Mouse (Mus musculus): ENCODE results near the gene Ino80b.

Gene Ino80b

DNA sequence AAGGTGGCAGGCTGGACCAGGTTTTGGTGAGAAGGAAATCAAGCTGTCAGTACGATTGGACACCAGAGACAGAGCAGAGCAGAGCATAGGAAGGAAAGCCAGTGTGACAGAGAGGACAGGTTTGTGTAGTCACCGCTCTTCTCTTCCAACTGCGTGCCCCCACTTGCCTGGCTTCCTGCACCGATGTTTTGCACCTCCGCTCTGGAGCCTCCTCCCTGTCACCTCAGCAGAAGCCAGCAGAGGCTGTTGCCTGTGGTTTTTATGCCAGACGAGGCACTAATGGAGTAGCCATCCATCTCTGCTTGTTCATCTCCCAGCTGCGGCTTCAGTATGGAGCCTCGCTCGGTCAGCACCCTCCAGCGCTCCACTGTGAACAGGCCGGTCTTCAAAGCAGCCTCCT, 17.7 kb upstream of the Ino80b start:
- intact Hi-C loops (cut with DNase I), result no loop called here

DNA sequence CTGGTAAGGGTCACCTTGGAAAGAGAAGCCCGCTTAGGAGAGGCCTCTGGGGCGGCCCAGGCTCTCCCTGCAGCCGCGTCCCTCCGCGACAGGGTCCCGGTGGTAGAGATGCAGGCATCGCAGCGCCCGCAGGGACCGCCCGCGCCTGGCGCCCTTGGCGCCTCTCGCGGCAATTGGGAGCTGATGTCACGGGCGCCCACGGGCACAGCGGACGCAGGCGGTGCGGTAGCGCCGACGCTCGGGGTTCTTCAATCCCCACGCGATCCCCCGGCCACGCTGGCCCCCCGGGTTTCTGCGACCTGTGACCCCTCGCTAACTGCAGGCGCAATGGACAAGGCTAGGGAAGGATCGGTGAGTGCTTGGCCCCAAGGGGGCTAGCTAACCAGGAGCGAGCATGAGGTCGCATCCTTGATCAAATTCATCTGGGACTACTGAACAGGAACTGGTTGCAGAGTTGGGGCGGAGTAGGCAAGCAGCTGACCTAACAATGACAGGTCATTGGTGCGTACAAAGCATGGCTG, 17.0 kb upstream of the Ino80b start:
- intact Hi-C loops (cut with DNase I), result no loop called here

DNA sequence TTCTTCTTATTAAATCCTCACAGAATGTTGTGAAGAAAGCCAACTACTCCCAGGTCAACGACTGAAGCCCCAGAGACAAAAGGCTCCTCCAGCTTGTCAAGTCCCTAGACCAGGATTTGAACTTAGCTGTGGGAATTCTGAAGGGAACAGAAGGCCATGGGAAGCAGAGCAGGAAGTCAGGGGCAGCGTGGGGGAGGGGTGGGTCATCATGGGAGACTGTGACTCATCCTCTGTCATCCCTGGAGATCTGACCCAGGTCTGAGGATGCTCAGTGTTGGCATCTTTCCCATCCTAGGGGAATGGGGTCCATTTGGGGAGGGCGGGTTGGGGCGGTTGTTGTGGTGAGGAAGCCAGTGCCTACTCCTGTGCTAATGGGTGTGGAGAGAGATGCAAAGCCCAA, 16.4 kb upstream of the Ino80b start:
- intact Hi-C loops (cut with DNase I), result no loop called here

DNA sequence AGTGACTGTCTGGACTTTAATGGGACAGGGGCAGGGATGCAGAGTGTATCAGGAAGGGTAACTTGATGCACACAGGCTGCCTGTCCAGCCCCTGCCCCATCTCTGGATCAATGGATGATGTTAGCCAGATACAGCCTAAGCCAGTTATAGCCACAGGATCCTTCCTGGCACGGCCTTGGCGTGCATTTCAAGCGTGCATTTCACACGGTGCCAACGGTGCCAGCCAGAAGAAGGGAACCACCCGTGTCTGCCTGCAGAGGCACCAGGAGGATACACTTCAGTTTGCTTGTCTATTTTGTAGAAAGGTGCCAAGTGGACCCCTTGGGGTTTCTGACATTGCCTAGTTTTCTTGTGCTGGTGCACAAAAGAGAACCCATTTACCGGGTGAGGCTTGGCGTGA, 14.8 kb upstream of the Ino80b start:
- intact Hi-C loops (cut with DNase I), result no loop called here

DNA sequence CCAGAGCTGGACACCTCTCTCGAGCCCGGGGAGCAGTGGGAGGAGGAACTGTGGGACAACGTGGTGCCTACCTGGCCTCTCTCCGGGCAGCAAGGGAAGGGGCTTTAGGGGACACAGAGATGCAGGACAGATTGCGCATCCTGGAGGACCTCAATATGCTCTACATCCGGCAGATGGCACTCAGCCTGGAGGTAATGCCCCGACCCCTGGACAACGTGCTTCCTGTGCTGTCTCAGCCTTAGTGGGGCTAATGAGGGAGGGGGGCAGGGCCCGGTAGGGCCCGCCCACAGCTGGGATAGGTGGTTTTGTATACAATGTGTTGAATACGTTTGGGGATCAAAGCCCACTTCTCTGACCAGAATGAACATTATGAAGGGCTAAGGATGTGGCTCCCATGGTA, 12.8 kb upstream of the Ino80b start:
- intact Hi-C loops (cut with DNase I), result no loop called here

DNA sequence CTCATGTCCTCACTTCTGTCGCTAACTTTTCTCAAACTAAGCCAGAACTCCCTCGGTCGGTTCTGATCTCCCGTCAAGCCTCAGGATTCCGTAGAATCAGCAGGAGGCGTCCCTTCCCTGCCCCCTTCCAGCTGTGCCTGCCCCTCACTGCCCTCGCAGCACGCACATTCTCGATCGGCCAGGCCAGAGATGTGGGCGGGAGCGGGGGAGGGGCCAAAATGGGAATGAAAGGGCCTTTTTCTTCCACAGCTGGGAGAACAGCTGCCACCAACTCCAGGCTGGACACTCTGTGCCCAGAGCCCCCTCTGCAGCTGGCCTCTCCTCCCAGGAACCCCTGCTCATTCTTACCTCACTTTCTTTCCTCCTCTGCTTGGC, 12.3 kb upstream of the Ino80b start:
- intact Hi-C loops (cut with DNase I), result no loop called here

DNA sequence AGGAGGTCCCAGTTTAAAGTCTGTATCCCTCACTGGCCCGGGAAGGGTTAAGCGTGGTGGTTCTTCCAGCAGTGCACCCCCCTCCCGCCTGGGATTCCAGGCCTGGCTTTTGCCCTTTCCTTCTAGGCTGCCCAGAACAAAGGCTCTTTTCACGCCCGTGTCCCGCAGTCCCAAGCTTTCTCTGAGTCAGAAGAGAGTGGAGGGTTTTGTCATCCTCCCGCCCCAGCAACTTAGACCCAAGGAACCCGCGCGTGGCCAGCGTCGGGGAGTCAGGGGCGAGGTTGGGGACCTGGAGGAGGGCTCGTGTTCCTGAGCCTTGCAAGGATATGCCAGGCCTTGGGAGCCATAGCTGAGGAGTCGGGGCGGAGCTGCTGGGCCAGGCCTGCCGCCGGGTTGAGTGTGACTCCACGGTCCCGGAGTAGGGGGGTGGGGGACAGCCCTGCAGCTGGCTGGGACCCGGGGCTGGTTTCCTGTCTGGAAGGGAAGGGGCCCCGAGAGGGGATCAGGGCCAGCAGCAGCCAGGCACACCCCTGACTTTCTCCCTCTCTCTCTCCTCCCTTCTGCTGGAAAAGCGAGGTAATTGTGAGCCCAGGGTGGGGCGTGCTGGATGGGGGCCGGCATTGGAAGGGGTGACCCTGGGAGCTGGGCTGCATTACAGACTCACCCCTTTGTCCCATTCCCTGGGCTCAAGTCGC, 11.8 kb upstream of the Ino80b start:
- intact Hi-C loops (cut with DNase I), result no loop called here

DNA sequence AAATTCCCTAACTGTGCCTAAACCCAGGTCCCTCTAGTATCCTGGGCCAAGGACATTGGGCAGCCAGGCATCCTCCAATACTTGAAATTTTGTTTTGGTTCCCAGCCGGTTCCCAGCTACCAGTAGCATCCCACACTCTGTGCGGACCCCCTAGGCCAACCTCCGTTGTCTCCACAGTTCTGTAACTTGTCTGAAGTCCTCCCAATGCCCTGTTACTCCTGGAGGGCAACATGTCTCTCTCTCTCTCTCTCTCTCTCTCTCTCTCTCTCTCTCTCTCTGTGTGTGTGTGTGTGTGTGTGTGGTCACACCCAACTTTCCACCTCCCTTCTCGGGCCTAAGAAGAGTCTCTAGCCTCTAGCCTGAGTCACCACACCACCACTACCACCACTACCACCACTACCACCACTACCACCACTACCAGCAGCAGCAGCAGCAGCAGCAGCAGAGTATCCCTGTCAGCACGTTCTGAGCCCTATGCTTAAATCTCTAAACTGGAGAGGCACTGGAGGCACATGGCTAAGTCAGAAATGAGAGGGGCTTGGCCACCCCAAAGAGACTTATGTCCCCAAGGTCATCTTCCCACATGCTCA, 11.2 kb upstream of the Ino80b start:
- intact Hi-C loops (cut with DNase I), result no loop called here

DNA sequence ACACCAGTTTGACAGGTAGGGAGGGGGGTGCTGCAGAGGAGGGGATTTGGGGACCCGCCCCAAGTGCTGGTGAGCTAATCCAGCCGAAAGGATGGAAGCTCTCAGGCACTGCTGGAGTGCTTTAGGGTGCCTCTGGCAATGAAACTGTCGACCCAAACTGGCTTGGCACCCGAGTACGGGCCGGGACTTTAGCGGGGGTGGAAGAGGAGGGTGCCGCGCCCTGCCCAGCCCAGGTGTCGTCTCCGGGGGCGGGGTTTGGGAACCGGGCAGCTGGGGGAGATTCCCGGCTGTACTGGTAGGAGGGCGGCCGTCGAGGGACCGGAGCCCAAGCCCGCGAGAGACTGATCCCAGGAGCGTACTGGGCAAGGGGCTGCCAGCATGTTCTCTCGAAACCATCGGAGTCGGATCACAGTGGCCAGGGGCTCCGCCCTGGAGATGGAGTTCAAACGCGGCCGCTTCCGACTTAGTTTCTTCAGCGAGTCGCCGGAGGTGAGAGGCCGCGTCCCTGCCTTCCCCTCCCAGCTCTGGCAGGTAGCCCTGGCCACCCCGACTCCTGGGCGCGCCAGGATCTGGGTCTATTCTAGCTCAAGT, 10.4 kb upstream of the Ino80b start:
- intact Hi-C loops (cut with DNase I), result no loop called here

DNA sequence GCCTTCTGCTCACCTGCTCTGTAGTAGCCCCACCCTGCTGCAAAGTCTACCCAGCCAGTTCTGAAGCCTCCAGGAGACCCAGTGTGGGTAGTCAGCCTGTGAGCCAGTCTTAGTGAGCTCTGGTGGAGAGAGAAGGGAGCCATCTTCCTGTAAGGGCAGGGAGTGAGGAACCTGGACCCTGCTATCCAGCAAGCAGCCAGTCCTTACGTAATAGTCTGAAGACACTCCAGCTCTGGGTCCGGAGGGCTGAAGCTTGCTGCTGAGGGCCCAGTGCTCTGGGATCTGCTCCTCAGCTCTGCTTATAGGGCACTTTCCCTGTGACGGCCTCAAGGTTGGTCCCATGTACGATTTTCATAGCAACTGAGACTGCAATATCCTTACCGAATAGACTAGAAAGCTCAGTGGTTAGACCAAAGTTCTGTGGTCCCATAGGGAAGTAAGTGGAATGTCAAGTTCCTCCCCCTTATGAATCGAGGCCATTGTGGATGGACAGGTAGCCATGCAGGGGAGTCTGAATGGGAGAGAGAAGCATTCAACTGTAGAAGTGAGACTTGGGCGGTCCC, 9.8 kb upstream of the Ino80b start, which contains the start of gene Rtkn:
Gene Rtkn (plus strand): TSS at position 513 of the 563 bp plus-strand sequence.
- intact Hi-C loops (cut with DNase I), result no loop called here

DNA sequence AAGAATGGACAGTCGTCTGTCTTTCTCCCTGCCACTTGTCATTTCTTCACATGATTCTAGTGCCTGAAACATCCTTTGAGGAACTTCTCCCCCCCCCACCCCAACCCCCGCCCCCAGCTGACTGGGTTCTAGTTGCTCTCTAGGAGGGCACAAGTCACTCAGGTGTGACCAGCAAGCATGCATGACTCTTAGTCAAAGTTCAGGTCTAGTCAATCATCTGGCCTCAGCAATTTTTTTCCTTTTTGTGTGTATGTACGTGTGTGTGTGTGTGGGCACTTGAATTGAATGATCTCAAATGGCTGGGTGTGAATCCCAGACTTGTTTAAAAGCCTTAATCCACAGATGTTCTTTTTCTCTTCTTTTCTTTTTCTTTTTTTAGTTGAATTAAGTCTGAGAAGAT, 9.0 kb upstream of the Ino80b start:
- intact Hi-C loops (cut with DNase I), result no loop called here

DNA sequence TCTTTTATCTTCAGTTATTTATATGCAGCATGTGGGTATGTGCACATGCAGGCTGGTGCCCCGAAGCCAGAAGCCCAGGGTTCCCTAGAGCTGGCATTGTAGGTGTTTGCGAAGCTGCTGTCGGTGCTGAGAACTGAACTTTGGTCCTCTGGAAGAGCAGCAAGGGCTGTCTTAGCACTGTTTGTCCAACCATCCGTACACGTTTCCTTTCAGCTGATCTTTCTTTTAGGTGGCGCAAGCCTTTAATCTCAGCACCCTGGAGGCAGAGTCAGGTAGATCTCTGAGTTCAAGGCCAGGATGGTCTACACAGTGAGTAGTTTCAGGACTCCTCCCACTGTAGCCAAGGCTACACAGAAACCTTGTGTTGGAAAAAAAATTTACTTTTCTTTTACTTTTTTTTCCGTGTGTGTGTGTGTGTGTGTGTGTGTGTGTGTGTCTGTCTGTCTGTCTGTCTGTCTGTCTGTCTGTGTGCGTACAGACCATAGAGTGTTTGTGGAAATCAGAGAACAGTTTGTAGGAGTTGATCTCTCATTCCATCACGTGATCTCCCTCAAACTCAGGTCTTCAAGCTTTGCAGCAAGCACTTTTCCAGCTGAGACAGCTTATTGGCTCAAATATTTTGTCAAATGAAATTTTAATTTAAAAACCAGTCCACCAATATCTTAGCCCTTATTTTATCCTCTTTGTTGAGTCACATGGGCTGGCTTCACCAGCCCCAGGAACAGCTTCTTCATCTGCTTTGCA, 7.1 kb upstream of the Ino80b start:
- intact Hi-C loops (cut with DNase I), result no loop called here

DNA sequence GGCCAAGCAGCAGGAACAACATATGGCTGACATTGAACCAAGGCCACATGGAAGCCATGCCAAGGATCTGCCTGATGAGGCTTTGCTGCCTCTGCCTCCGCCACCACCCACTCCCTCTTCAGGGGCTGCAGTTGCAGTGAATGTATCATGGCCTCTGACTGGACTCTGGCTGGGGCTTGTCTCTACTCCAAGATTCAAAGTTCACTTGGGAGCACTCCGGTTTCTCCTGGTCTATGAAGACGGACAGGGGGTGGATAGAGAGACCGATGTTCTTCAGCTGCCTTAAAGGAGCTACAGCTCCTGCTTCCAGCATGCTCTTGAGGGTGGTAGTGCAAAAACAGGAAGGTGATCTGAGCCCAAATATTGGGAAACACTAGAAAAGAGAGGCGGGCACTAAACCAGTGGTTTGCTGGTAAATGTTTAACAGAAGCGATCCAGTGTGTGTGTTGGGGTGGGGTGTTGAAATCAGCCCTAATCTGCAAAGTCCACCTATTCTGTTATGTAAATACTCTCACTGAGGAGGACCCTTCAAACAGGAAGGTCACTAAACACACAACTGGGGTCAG, 6.3 kb upstream of the Ino80b start:
- intact Hi-C loops (cut with DNase I), result no loop called here

DNA sequence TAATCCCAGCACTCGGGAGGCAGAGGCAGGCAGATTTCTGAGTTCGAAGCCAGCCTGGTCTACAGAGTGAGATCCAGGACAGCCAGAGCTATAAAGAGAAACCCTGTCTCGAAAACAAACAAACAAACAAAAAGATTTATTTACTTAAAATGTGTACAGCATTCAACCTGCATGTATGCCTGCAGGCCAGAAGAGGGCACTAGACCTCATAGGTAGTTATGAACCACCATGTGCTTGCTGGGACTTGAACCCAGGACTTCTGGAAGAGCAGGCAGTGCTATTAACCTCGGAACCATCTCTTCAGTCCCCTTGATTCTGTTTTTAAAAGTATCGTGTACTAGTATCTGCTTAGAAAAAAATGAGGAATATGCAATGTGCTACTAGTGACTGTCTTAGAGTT, 2.2 kb upstream of the Ino80b start:
- intact Hi-C loops (cut with DNase I), result no loop called here

DNA sequence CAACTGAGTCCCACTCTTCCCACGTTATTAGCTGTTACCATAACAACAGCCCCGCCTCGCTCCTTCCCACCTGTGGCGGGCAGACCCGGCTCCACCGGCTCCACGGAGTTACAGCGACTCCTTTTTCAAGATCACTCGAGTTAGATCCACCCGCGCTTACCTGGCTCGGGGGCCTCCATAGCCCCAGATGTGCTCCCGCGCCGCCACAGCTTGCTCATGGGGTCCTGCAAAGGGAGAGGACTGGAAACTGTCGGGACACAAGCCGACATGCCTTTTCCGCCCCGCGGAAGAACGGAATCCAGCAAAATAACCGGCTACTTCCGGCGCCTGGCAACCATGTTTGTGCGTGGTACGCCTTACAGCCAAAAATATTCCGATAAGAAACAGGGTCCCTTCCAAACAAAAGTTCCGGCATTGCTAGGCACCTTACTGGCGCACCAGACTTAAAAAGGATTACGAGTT, 349 bp downstream of the Ino80b start:
- intact Hi-C loops (cut with DNase I), result loop anchor here (5.0 kb wide), 1 partner anchor 32 kb away; the partner anchor contains the start of genes 1700003E16Rik and Wdr54

DNA sequence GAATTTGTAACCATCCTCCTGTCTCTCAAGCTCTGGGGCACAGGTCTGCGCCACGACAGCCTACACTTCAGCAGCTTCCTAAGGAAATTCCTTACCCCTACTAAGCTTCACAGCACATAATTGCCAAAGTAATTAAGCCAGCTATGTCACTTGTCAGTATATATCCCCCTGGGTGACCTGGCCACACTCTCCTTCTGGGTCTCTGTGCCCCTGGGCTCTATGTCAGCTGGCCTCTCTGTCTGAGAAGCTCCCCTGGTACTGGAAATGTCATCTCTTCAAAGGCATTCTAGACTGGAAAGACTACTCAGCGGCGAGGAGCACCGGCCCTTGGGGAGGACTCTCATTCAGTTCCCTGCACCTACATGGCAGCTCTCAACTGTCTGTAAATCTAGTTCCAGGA, 2.3 kb downstream of the Ino80b start:
- intact Hi-C loops (cut with DNase I), result loop anchor here (5.0 kb wide), 1 partner anchor 34 kb away; the partner anchor contains the start of genes 1700003E16Rik and Wdr54

DNA sequence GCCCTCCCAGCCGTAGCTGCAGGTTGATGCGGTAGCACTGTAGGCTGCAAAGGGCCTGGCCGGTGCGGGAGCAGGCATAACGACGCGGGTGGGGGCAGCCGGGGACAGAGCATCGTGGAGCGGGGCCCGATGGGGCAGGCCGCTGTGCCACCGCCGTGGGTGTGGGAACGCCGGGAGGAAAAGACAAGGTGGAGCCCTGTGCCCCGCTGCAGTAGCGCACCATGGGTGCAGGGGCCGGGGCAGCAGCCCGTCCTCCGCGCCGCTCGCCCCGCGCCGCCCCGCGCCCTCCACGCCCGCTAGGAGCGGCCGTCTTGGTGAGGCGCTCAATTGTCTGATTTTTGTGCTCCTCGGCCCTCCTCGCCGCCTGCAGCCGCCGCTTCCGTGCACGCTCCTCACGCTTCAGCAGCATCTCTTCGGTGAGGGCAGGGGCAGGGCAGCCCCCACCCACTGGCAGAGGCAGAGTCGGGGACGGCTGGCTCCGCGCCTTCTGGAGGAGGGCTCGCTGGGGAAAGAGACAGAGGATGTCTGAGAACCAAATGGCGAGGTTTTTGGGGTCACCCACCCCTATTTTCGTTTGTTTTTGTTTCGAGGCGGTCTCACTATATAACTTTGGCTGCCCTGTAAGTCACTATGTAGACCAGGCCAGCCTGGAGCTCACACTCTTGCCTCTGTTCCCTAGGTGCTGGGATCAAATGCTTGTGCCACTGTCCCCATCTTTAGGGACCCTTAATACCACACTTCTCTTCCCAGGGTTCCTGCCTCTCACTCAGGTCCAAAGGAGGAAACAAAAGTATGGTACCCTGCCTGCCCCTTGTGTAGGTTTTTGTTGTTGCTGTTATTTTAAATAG, 3.1 kb downstream of the Ino80b start:
- intact Hi-C loops (cut with DNase I), result loop anchor here (5.0 kb wide), 1 partner anchor 35 kb away; the partner anchor contains the start of genes 1700003E16Rik and Wdr54

DNA sequence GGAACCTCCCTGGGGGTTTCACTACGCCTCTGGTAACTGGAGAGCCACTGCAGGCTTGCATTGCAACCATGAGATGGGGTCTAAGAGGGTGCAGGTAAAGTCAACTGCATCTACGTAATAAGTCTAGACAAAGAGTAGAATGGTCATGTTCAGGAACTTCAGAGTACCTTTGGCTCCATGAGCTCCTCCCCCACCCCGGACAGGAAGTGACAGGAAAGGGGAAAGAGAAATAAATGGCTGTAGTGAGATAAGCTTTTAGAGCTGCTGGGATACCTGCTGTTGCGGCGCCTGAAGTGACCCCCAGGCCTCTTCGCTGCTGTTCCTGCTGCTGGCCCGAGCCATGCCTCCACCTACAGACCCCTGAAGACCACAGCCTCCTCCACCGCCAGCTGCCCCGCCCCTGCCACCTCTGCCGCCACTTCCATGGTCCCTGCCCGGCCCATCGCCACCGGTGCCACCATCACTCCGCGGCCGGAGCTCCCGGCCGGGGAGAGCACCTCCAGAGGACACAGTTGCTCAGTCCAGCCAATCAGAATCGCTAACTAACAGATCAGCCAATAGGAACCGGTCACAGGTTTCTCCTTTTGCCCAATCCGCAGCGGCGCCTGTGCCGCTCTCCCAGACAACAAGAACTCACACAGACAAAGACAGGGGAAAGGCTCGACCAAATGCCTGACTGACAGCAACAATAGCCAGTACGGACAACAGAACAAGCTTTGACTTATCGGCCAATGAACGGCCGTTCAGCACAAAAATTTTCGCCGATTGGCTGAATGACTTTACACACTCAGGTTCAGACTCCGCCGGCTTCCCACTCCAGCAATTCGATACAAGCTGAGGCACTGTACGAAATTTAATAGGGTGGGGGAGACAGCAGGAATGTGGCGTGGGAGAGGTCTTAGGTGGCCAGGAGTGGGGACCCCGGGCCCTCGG, 4.0 kb downstream of the Ino80b start, which contains the start of gene Wbp1:
Gene Wbp1 (minus strand): TSS at position 630 of the 933 bp plus-strand sequence.
- intact Hi-C loops (cut with DNase I), result loop anchor here (5.0 kb wide), 1 partner anchor 36 kb away; the partner anchor contains the start of genes 1700003E16Rik and Wdr54

DNA sequence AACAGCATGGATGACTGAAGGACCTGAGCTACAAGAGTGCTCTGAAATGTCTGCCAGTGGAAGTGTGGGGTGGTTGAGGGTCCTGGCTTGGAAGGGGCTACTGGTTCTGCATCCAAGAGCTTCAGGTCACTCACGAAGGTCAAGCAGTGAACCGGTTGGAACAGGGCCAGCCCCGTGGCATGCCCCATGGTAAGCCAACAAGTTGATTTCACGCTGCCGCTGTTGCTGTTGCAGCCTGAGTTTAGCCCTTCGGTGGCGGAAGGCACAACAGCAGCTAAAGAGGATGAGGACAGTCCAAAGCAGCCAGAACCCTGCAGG, 5.5 kb downstream of the Ino80b start:
- intact Hi-C loops (cut with DNase I), result loop anchor here (5.0 kb wide), 1 partner anchor 38 kb away; the partner anchor contains the start of genes 1700003E16Rik and Wdr54
